In the genomic region with DNA sequence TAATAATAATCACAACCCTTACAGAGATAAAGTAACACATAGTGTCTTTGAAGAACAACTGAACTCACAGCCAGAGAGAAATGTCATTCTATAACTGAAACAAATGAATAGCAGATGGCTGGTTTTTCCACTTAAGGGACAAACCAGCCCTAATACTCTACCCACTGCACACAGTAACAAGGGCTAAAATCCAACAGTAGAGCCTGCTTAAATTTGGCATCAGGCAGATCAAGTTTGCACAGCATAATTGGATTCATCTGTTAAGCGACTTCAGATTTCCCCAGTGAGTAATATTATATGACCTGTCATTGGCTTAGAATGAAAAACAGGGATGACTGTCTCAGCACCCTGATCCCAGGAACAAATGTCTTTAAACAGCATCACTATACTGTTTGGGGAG, we compare ENCODE assay signal across 19 mouse cellular contexts.
DNase-seq lines count a peak whose midpoint lies in the region; ATAC-seq and TF ChIP-seq lines count a peak whose summit lies in the region.
"Had no signal": no experiment of that assay in that cellular context is flagged by ENCODE, and none has a peak within 500 bp of the region (broad histone marks: within the 10 kb centered on the region; RNA-seq: fewer than 3 reads in every experiment).

No protein-coding gene starts in this region.

- H3K27ac ChIP-seq in forebrain, embryonic 12.5 days, result no peak overlapping the region
- H3K27ac ChIP-seq in forebrain, embryonic 10.5 days, result no peak overlapping the region
- H3K27ac ChIP-seq in neural tube, embryonic 11.5 days (ENCODE audit: low read depth, low read length), result no peak overlapping the region
- no peak overlapping the region for H3K27ac ChIP-seq in forebrain, postnatal 0 days (ENCODE audit: low read depth, low read length)
- no peak overlapping the region for H3K27ac ChIP-seq in neural tube, embryonic 13.5 days (replicated peaks)
- no peak overlapping the region for H3K27ac ChIP-seq in heart, embryonic 11.5 days (ENCODE audit: low read depth, low read length)
- H3K27ac ChIP-seq: stomach, embryonic 15.5 days had no signal

- no peaks in the 10 kb centered on the region for H3K36me3 ChIP-seq in forebrain, embryonic 12.5 days (replicated peaks)
- no peaks in the 10 kb centered on the region for H3K36me3 ChIP-seq in forebrain, embryonic 10.5 days (replicated peaks)
- no peaks in the 10 kb centered on the region for H3K36me3 ChIP-seq in neural tube, embryonic 11.5 days (ENCODE audit: control insufficient read depth, insufficient read depth, low read length)
- no peaks in the 10 kb centered on the region for H3K36me3 ChIP-seq in forebrain, postnatal 0 days (ENCODE audit: insufficient read depth)
- no peaks in the 10 kb centered on the region for H3K36me3 ChIP-seq in neural tube, embryonic 13.5 days
- no peaks in the 10 kb centered on the region for H3K36me3 ChIP-seq in heart, embryonic 11.5 days (ENCODE audit: control insufficient read depth, insufficient read depth, low read length)
- H3K36me3 ChIP-seq: stomach, embryonic 15.5 days had no signal

- no peak overlapping the region for H3K4me3 ChIP-seq in forebrain, embryonic 12.5 days (replicated peaks)
- H3K4me3 ChIP-seq in forebrain, embryonic 10.5 days, result no peak overlapping the region
- H3K4me3 ChIP-seq in neural tube, embryonic 11.5 days (ENCODE audit: low read depth, low read length), result no peak overlapping the region
- H3K4me3 ChIP-seq in forebrain, postnatal 0 days (ENCODE audit: low read depth, low read length), result no peak overlapping the region
- no peak overlapping the region for H3K4me3 ChIP-seq in neural tube, embryonic 13.5 days
- H3K4me3 ChIP-seq in heart, embryonic 11.5 days (ENCODE audit: low read depth, low read length), result no peak overlapping the region
- H3K4me3 ChIP-seq: erythroblast, embryonic 14.5 days; stomach, embryonic 15.5 days had no signal

- no peak for TF ChIP-seq CTCF in forebrain, postnatal 0 days (IDR thresholded peaks at IDR 0.05; ENCODE audit: low read depth)

- H3K27me3 ChIP-seq in forebrain, embryonic 12.5 days, result no peaks in the 10 kb centered on the region
- no peaks in the 10 kb centered on the region for H3K27me3 ChIP-seq in forebrain, embryonic 10.5 days (ENCODE audit: poor library complexity, severe bottlenecking)
- H3K27me3 ChIP-seq in neural tube, embryonic 11.5 days (ENCODE audit: control insufficient read depth, insufficient read depth, low read length), result no peaks in the 10 kb centered on the region
- no peaks in the 10 kb centered on the region for H3K27me3 ChIP-seq in forebrain, postnatal 0 days (ENCODE audit: insufficient read depth, low read length)
- H3K27me3 ChIP-seq in neural tube, embryonic 13.5 days, result no peaks in the 10 kb centered on the region
- H3K27me3 ChIP-seq in heart, embryonic 11.5 days (ENCODE audit: control insufficient read depth, insufficient read depth, low read length), result no peaks in the 10 kb centered on the region
- H3K27me3 ChIP-seq: stomach, embryonic 15.5 days had no signal

- H3K9ac ChIP-seq in forebrain, embryonic 12.5 days, result no peak overlapping the region
- H3K9ac ChIP-seq in neural tube, embryonic 11.5 days (ENCODE audit: low read length), result no peak overlapping the region
- H3K9ac ChIP-seq in forebrain, postnatal 0 days, result no peak overlapping the region
- H3K9ac ChIP-seq in neural tube, embryonic 13.5 days, result no peak overlapping the region
- no peak overlapping the region for H3K9ac ChIP-seq in heart, embryonic 11.5 days (ENCODE audit: low read depth, low read length)
- H3K9ac ChIP-seq: stomach, embryonic 15.5 days had no signal

- peaks cover 3% of the 10 kb centered on the region; the same call in 1 of the 2 replicates for H3K4me1 ChIP-seq in forebrain, embryonic 12.5 days
- no peaks in the 10 kb centered on the region for H3K4me1 ChIP-seq in forebrain, embryonic 10.5 days
- 0 out of 2 replicates have a peak, but pooled peaks cover 3% of the 10 kb centered on the region for H3K4me1 ChIP-seq in neural tube, embryonic 11.5 days (ENCODE audit: control insufficient read depth, insufficient read depth, low read length)
- no peaks in the 10 kb centered on the region for H3K4me1 ChIP-seq in forebrain, postnatal 0 days (ENCODE audit: insufficient read depth)
- H3K4me1 ChIP-seq in neural tube, embryonic 13.5 days (replicated peaks), result peaks cover 22% of the 10 kb centered on the region
- no peaks in the 10 kb centered on the region for H3K4me1 ChIP-seq in heart, embryonic 11.5 days (ENCODE audit: control insufficient read depth, insufficient read depth, low read length)
- H3K4me1 ChIP-seq: stomach, embryonic 15.5 days had no signal

- ATAC-seq in forebrain, embryonic 12.5 days (ENCODE audit: low FRiP score), result peak; percentile 45; the same call in 1 of the 2 replicates
- ATAC-seq in neural tube, embryonic 11.5 days (ENCODE audit: insufficient read depth, low FRiP score, low TSS enrichment), result 0 out of 2 replicates have a peak, but pooled peaks have one; percentile 39
- ATAC-seq in forebrain, postnatal 0 days, result peak; percentile 18; the same call in 1 of the 2 replicates
- 0 out of 2 replicates have a peak, but pooled peaks have one; percentile 50 for ATAC-seq in neural tube, embryonic 13.5 days (ENCODE audit: low read depth)
- ATAC-seq in heart, embryonic 11.5 days (replicated peaks; ENCODE audit: insufficient number of reproducible peaks, low FRiP score, low TSS enrichment), result no peak

- no peaks in the 10 kb centered on the region for H3K9me3 ChIP-seq in forebrain, embryonic 12.5 days
- no peaks in the 10 kb centered on the region for H3K9me3 ChIP-seq in forebrain, embryonic 10.5 days
- H3K9me3 ChIP-seq in neural tube, embryonic 11.5 days (ENCODE audit: control insufficient read depth, low read length), result no peaks in the 10 kb centered on the region; the same call in 1 of the 2 replicates
- no peaks in the 10 kb centered on the region for H3K9me3 ChIP-seq in forebrain, postnatal 0 days (ENCODE audit: low read length)
- no peaks in the 10 kb centered on the region for H3K9me3 ChIP-seq in neural tube, embryonic 13.5 days
- no peaks in the 10 kb centered on the region for H3K9me3 ChIP-seq in heart, embryonic 11.5 days (replicated peaks; ENCODE audit: control insufficient read depth, low read length)
- H3K9me3 ChIP-seq: stomach, embryonic 15.5 days had no signal

- no peak for DNase-seq in forebrain, embryonic 10.5 days (ENCODE audit: extremely low spot score, low spot score)
- DNase-seq in neural tube, embryonic 11.5 days (ENCODE audit: low spot score), result no peak
- DNase-seq in neural tube, embryonic 10.5 days (ENCODE audit: extremely low spot score, low spot score), result no peak
- no peak for DNase-seq in forebrain, postnatal 0 days
- DNase-seq in frontal cortex, postnatal 14 days (ENCODE audit: low spot score in 2 of 2), result no peak
- DNase-seq: adrenal gland, postnatal 14 days; cerebellum, postnatal 25 days; gastrocnemius, postnatal 10 days; kidney, adult 11 months; kidney, postnatal 25 days; layer of hippocampus, postnatal 36 days; liver; lung, adult 2 months; thymus, postnatal 36 days had no signal

- 56% methylated on average over 1 of the region's 1 CpGs for WGBS in forebrain, embryonic 12.5 days
- 60% methylated on average over 1 of the region's 1 CpGs for WGBS in forebrain, embryonic 10.5 days
- WGBS in neural tube, embryonic 11.5 days, result 40% methylated on average over 1 of the region's 1 CpGs
- 44% methylated on average over 1 of the region's 1 CpGs for WGBS in forebrain, postnatal 0 days
- WGBS in neural tube, embryonic 13.5 days, result 14% methylated on average over 1 of the region's 1 CpGs
- WGBS in heart, embryonic 11.5 days (ENCODE audit: insufficient replicate concordance), result 79% methylated on average over 1 of the region's 1 CpGs

- H3K4me2 ChIP-seq in forebrain, embryonic 12.5 days, result no peak overlapping the region
- no peak overlapping the region for H3K4me2 ChIP-seq in neural tube, embryonic 11.5 days (ENCODE audit: low read depth)
- no peak overlapping the region for H3K4me2 ChIP-seq in forebrain, postnatal 0 days (ENCODE audit: low read depth)
- H3K4me2 ChIP-seq in neural tube, embryonic 13.5 days, result no peak overlapping the region
- no peak overlapping the region for H3K4me2 ChIP-seq in heart, embryonic 11.5 days
- H3K4me2 ChIP-seq: stomach, embryonic 15.5 days had no signal
